Mouse (Mus musculus) gonadal fat pad, adult 2 months (tissue): ENCODE data around the gene Nrgn. TPM values are rescaled to one million over a fixed set of nuclear protein-coding genes. Genes with fewer than 3 reads are reported as not detected.

Experiments
- DNase-seq: peaks from one replicate; pipeline ENCODE4 v3.0.0-alpha.2; 2012; ENCODE audit warnings: low read depth
- polyA plus RNA-seq: library from polyadenylated mRNA; depleted of rRNA; stranded (reverse); fragments of >200 nt; gene quantifications from 2 replicates; pipeline ENCODE4 v1.2.3, GENCODE M21; 2012

Gene Nrgn
- polyA plus RNA-seq, 1 experiment: 19.3 TPM

DNA sequence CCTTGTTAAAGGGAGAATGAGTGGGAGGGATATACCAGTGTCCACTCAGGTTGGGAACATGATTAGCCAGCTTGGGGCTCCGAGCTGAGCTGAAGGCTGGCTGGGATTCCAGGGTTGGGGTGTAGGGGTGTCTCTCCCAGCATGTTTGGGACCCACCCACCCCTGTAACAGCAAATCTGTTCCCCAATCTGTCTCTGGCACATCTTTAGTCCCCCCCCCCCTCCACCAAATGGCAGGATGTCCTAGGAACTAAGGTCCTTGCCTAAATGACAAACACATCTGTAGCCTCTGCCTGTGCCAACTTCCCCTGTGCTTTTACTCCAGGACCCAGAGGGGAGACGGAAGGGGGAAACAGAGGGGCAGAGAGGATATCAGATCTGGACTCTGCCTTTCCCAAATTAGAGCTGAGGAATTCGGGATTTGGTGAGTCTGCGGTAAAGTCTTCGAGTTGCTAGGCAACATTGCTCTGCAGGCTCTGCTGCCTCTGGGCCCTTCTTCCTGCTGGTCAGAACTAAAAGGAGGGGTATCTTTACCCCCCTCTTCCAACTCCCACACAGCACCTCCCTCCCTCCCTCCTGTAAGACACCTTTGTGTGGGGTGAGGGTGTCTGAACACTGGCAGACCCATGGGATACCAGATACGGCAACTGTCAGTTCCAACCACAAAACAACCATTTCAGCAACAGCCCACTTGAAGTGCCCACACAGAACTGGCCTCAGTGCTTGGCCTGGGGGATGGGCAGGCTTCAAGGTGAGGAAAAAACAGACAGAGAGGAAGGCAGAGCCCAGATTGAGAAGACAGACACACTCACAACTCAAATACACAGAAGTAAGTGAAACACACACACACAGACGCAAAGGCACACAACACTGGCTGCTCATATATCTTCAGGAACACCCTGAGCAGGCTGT is 2.4 kb upstream of the Nrgn start, which contains the start of gene Siae:
Siae (plus strand) TSS at position 861 of the 911 bp plus-strand sequence.
- DNase-seq: no peak

DNA sequence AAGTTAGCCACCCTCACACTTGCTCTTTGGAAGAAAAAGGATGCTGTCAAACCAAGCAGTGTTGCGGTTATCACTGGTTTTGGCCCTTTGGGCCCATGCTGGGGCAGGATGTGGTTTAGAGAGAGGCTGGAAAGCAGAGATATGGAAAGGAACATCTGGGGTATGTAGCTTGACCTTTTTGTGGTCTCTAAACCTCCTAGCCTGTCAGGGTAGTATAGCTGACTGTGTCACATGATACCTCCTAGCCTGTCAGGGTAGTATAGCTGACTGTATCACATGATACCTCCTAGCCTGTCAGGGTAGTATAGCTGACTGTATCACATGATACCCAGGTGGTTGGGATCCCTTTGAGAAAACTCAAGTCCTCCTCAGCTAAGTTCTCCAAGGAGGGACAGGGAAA is 1.6 kb upstream of the Nrgn start:
- no peak for DNase-seq

DNA sequence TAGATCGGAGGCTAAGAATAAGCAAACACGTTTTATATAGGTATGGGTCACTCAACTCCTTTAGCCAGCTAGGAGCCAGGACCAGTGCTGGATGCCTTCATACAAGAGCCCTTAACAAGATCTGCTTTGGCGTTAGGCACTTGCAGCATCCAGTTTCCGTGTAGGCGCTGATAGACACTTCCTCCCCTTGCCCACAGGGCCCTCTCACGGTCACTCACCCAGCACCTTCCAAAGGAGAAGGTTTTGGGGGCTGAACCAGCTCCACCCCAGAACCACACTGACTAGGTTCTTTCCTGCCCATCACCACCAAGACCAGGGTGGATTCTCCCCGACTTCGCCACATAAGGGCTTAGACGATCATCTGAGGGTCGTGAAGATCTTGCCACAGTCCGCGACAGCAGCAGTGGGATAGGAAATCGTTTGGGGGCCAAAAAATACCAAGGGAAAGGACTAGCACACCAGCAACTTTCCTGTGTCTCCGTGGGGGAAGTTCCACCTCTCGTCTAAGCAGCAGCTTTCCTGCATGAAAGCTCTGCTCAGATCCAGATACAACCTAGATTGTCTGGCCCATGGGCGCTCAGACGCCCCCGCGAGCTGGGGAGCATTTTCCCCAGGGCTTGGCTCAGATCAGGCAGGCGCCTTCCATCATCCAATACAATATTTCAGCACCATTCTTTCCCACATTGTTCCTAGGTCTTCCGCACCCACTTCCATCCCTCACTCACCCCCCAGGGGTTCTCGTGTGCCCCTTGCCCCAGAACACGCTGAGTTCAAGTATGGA is 763 bp downstream of the Nrgn start:
- DNase-seq: no peak

DNA sequence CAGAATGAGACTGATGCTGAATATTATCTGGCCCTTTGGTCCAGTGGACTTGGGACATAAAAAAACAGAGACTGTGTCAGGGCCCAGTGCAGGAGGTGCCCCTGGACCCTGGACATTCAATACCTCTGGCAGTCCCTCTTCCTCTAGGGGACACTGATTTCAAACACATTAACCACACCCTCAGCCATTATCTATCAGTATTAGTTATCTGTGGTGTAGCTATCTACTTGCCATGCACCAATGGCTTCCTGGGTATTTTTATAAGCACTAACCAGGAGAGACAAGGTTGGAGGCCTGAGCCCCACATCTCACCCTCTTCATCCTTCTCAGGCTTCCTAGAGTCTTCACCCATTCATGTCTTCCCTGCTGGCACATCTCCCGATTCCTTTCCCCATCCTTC is 2.3 kb downstream of the Nrgn start:
- DNase-seq: no peak

DNA sequence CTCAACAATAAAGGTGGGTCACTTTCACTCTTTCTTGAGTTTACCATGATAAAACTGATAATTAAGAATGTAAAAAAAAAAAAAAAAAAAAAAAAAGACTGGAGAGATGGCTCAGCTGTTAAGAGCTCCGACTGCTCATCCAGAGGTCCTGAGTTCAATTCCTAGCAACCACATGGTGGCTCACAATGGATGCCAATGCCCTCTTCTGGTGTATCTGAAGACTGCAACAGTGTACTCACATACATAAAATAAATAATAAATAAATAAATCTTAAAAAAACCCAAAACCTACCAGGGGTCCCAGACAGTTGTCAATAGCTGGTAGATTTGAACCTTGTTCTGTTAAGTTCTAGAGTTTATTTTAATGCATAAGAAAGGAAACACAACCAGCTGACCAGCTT is 5.8 kb downstream of the Nrgn start:
- no peak for DNase-seq

DNA sequence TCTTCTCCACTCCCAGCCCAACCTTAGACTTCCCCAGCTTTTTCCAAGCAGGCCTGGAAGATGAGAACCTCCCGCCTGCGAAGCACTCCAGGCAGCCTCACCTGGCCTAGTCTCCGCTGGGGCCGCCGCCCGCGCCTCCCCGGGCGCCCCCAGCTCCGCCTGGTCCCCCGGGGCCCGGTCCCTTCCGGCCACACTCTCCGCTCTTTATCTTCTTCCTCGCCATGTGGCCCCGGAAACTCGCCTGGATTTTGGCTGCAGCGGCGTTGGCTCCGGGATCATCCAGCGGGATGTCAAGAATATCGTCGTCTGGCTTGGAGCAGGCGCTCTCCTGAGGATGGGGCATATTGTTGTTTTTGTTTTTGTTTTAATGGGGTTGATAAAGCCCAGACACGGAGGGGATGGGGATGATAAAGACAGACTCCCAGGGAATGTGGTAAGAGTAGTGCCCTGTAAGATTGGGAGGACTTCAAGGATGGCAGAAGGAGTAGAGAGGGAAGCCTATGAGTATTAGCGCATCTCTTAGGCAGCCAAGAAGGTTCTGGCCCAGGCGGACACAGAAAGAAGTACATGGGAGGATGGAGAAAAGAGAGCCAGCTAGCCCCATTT is 6.8 kb downstream of the Nrgn start:
- no peak for DNase-seq

DNA sequence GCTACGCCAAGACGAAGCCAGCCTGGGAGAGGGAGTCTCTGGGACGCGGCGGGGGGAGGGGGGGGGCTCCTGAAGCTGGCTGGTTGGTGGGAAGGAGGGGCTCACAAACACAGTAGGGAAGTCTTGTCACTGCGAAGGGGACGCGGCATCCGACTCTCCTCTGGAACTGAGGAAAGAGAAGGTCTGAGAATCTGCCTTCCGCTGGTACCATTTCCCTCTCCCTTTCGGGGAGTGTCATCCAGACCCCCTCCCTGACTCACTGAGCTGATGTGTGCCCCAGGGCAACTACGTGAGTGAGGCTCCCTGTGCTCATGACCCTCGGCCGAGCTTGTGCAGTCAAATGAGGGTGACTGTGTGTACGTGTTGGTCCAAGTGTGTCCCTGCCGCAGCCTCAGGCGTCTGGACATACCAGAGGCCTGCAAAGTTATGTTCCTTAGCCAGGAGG is 7.5 kb downstream of the Nrgn start:
- no peak for DNase-seq

DNA sequence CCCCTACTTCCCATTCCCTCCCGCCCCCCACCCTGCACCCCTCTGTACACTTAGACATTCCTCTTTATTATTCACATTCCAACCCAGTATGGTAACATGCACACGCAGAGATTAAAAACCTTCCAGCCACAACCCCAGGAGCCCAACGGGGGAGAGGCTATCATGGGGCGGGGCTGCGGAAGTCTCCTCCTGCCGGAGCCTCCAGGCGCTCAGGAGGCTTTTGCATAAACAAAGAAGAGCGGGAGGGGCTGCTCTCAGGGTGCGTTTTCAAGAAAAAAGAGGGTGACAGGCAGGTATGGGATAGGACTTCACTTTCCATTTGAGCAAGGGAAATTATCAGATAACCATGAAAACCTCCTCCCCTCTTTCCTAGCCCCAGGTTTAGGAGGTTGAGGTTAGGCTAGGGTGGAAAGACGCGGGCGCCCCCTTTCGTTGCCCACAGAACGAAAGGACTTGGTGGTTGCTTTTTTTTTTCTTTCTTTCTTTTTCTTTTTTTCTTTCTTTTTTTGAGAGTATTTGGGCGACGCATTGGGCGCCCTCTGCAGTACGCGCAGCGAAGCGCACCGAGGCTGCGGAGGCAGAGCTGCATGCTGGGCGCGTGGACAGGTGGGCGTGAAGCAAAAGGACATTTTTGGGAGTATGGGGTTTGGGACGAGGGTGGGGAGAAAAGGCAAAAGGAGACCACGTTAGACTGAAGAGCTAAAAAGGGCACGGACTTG is 8.1 kb downstream of the Nrgn start:
- DNase-seq: no peak

DNA sequence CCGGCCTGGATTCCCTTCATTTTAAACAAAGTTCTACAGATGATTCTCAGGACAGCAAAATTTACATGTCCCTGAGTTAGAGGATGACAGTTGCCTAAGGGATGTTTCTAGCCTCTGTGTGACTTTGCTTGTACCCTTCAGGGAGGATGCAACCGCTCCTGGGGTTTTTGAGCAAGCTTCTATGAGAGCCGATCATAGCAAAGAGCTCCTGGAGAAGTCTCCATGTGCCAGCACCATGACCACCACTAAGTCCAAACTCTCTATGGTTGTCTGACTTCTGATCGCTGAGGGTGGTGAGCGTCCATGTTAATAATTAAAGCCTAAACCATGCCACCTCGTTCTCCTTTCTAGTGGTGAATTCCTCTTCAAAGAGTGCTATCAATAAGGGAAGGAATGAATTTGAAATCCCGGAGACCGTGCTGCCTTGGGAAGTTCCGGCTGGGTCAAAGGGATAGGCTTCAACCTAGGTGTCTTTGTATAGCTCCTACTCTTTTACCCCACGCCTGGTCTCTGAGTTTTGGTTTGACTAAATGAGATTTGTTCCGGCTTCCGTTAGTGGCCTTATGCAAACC is 8.7 kb downstream of the Nrgn start:
- no peak for DNase-seq

DNA sequence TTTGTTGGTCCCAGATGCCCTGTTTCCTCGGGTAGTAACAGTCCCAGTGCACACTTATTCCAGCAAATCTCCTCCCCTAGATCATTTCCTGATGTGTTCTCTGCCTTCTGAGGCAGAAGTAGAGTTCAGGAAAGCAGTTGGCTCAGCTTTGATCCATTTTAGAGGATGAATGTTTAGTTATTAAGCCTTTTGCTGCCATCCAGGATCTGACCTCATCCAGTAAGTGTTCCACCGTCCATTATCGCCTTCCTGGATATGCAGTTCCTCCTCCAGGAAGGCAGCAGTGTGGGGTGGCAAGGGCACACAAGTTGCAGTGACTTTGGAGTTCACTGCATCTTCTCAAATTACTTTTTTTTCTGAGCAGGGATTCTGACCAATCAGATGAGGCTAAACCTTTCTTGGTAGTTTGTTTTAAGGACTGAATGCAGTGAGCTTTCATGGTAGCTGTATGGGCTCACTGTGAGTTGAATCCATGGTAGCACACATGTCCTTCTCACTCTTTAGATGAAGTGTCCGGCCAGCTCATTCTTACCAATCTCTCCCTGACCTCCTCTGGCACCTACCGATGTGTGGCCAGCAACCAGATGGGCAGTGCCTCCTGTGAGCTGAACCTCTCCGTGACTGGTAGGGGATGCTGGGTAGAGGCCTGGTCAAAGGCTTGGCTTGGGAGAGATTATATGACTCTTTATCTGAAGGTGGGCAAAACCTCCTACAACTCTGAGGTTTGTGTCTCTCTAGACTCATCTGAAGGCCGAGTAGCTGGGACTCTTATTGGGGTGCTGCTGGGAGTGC is 10.7 kb downstream of the Nrgn start:
- DNase-seq: no peak

DNA sequence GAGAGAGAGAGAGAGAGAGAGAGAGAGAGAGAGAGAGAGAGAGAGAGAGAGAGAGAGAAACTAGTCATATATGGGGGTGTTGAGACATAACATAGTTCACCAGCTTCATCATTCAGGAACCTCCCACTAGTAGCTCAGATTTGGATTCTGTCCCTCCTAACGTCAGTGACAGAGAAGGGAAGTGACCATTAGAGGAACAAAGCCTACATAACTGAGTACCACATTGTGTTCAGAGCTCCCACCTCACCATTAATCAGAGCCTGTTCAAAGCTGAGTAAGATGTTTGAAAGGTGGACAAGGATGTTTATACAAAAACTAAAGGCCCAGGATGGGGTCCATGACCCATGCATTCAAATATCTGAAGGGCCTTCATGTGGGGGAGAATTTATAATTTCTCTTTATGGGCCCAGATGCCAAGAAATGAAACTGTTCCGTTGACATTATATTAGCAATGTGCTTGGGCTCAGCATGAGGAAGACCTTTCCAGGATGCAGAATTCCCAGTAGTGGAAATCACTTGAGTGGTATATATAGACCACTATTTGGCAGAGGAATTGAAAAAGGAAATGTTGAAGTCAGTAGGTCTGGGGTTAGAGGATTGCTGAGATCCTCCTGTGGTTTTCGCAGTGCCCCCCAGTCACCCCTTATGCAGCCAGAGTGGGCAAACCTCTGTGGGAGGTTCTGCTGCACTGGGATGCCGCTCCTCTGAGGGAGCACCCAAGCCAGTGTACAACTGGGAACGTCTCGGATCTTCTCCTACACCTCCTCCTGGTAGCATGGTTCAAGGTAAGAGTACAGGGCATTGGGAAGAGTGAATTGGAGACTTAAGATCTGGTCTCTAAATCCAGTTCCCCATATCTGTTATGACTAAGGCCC is 11.8 kb downstream of the Nrgn start:
- DNase-seq: no peak

DNA sequence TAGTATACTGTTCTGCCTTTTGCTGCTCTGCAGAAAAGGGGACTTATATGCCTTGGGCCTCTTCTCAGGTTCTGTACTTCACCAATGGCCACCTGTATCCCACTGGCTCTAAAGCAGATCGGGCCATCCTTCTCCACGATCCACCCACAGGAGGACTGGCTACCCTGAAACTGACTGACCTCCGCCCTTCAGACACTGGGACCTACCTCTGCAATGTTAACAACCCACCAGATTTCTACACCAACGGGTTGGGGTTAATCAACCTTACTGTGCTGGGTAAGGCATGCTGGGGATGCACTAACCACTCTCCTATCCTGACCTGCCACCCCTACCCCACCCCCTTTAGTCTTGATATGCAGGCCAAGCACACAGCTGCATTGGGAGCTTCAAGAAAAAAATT is 12.5 kb downstream of the Nrgn start:
- DNase-seq: no peak

DNA sequence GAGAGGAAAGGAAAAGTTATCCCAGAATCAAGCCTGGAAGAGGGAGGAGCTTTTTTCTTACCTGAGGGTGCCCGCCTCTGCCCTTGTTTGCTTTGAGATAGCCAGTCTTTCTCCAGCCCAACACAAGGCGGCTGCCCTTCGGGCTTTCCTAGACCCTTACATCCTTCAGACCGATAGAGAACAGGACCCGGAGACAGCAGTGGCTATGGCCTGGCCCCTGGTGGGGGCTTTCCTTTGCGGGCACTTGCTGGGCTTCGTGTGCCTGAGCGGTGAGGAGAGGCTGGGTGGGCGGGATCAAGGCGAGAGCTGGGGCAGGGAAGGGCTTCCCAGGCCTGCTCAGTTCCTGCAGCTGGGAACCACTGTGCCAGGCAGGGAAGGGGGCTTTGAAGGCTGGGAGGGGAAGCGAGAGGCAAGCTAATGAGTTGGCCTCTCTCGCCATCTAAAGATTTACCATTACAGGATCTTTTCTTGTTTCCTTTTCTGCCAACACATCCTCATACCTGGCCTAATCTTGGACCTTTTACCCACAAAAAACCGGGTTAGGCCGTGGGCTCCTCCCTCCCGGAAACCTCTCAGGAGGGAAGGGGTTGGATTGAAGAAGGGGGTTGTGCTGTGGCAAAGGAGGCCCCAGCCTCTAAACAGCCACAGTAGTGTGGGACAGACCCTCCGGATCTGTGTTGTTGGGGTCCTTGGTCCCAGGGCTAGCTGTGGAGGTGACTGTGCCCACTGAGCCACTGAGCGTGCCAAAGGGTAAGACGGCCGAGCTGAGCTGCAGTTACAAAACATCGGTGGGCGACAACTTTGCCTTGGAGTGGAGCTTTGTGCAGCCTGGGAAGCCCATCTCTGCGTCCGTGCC is 13.3 kb downstream of the Nrgn start, which contains the start of gene Vsig2:
Vsig2 (plus strand) TSS at position 86 of the 856 bp plus-strand sequence.
- no peak for DNase-seq

DNA sequence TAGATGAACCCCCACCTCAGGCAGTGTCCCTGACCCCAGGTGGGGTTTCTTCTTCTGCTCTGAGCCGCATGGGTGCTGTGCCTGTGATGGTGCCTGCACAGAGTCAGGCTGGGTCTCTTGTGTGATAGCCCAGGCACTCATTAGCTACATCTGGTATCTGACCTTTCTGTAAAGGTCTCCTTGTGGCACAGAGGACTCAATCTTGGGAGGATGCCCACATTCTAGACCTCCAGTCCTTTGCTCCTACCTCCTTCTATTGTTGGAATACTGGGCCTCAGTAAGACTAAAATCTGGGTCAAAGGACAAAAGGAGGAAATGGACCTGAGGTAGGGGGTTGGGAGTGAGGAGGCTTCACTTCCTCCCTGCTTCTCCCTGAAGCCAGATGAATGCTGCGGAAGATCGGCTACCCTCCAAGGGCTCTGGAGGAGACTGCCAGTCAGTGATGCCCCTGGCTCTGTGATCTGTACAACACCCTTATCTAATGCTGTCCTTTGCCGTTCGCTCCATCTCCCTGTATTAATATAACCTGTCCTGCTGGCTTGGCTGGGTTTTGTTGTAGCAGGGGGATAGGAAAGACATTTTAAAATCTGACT is 14.9 kb downstream of the Nrgn start:
- DNase-seq: no peak

DNA sequence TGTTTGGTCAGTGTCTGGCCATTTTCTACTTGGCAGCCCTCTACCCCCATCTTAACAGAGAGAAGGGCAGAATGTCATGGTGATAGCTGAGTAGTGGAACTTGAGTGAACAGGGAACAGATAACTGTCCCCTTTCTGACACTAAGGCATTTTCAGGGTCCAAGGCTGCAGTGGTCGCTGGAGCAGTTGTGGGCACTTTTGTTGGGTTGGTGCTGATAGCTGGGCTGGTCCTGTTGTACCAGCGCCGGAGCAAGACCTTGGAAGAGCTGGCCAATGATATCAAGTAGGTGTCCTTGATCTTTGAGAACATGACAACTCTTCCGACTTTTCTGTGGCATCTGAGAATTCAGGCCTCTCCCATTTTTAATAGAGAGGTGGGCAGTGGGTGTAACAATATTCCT is 15.9 kb downstream of the Nrgn start:
- DNase-seq: no peak

DNA sequence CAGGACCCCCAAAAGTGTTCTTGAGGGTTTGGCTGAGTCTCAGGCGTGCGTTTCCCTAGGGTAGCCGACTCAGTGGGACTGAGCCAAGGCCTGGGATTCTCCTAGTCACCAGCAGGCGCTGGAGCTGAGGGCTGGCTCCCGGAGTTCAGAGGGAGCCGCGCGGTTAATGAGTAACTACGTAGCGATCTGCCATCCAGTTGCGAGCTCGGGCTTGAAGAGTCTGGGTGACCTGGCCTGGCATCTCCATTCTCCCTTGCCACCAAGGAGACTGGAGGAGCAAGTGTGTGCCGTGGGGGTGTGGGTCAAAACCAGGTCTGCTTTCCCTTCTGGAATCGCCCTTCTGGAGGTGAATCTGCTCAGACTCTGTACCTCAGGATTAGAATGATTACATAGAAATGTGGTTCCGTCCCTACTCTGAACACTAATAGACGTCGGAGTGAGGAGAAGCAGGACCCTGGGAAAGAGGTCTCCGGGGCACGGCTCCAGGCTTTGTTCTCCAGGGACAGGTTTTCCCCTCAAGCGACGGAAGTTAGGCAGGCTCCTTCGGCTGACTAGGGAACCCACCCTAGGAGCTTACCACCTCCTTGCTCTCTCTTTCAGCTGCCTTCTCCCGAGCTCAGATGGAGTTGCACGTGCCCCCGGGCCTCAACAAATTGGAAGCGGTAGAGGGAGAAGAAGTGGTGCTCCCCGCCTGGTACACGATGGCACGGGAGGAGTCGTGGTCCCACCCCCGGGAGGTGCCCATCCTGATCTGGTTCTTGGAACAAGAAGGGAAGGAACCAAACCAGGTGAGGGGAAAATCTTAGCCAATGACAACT is 21.6 kb downstream of the Nrgn start:
- no peak for DNase-seq
